Mouse (Mus musculus) megakaryocyte, embryonic 14.5 days (primary cell): ENCODE results near the gene Hnrnpa2b1.

Experiments used
- FLI1 ChIP-seq: IDR thresholded peaks from 2 replicates; pipeline ENCODE4 v1.6.1; 2012; ENCODE audit warnings: low read length, inconsistent platforms, mixed read lengths
- GATA1 ChIP-seq: IDR thresholded peaks from 3 replicates; pipeline ENCODE4 v1.6.1; 2012; ENCODE audit warnings: mixed read lengths, low read length, inconsistent platforms, borderline replicate concordance

- TF ChIP-seq GATA1, result no peak
- TF ChIP-seq FLI1, result no peak
Measured at GRCm38 (mm10) chr6:51456198-51456597, 13.5 kb downstream of the Hnrnpa2b1 start.
